Mouse (Mus musculus): ENCODE measurements at regions not wholly inside any gene's neighbourhood (a gene's known extent, or its start where the extent isn't known, plus 50 kb on each side); places are given as distances from the start of the nearest gene placed in this dataset.
"Not testable (repeated sequence)": the region's sequence is repeated elsewhere in the genome, so short reads cannot be mapped to it uniquely, and the experiment has no call there.

DNA sequence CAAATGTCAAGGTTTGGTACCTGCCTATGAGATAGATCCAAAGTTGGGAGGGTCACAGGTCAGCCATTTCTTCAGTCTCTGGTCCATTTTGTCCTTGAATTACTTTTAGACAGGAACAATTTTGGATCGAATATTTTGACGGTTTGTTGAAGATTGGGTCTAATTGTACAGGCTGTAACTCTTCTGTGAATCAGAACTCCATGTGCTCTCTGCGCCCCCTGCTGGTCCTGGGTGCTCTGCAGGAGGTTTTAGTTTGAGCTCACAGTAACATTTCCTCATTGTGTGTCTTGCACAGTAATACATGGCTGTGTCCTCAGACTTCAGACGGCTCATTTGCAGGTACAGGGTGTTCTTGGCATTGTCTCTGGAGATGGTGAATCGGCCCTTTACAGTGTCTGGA is 158.1 kb downstream of the Adam6a start:
- DNase-seq (ENCODE audit: low spot score): not testable (repeated sequence)

DNA sequence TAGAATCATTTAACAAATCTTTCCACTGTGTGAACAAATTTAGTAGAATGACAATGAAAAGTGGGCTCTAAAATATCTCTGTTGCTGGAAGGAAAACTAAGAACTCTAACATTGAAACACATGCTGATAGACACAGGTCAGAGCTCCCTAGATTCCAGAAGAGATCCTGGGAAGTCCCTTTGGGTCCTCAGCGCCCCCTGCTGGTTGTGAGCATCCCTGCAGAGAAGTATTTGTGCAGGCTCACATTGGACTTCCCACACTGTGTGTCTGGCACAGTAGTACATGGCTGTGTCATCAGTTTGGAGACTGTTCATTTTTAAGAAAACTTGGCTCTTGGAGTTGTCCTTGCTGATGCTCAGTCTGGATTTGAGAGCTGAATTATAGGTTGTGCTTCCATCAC is 172.7 kb downstream of the Adam6a start:
- not testable (repeated sequence) for DNase-seq (ENCODE audit: low spot score)

DNA sequence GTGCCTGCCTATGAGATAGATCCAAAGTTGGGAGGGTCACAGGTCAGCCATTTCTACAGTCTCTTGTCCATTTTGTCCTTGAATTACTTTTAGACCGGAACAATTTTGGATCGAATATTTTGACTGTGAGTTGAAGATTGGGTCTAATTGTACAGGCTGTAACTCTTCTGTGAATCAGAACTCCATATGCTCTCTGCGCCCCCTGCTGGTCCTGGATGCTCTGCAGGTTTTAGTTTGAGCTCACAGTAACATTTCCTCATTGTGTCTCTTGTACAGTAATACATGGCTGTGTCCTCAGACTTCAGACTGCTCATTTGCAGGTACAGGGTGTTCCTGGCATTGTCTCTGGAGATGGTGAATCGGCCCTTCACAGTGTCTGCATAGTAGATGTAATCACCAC is 192.1 kb downstream of the Adam6a start:
- DNase-seq (ENCODE audit: low spot score): no peak

DNA sequence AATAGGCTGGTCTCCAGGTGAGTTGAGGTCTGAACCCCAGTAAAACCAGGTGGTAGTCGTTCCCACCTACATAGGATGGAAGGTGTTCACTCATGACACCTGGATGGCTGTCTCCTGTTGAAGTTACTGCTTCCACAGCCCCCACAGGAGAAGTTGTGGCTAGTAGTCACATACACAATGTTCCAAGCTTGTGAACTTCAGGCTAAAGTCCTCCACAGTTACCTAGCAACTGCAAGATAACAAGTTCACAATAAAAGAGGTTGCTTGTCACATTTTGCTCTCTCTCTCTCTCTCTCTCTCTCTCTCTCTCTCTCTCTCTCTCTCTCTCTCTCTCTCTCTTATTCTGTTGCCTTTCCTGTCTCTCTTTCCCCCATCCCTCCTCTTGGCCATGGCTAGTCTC is 202.6 kb downstream of the Adam6a start:
- DNase-seq (ENCODE audit: low spot score): no peak

DNA sequence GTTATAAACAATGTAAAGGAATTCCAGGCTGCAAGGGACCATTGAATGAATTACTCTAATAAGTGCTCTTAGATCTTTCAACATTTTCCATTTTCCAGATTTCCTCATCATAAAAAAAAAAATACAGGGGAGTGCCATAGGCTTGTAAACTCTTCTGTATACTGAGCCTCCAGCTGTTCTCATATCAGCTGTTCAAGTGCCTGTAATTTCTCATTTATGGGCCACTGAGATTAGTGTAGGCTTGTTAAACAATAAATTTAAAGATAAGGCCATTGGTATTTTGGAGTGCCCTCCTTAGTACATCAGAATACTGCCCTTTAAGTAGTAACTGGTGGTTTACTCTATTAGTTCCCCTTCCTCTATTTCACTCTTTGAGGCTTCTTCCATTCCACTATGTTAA is 204.3 kb downstream of the Adam6a start:
- DNase-seq (ENCODE audit: low spot score): no peak

DNA sequence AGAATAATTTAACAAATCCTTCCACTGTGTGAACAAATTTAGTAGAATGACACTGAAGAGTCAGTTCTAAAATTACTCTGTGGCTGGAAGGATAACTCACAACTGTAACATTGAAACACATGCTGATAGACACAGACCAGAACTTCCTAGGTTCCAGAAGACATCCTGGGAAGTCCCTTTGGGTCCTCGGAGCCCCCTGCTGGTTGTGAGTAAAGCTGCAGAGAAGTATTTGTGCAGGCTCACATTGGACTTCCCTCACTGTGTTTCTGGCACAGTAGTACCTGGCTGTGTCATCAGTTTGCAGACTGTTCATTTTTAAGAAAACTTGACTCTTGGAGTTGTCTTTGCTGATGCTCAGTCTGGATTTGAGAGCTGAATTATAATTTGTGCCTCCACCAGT is 225.9 kb downstream of the Adam6a start:
- no peak for DNase-seq (ENCODE audit: low spot score)

DNA sequence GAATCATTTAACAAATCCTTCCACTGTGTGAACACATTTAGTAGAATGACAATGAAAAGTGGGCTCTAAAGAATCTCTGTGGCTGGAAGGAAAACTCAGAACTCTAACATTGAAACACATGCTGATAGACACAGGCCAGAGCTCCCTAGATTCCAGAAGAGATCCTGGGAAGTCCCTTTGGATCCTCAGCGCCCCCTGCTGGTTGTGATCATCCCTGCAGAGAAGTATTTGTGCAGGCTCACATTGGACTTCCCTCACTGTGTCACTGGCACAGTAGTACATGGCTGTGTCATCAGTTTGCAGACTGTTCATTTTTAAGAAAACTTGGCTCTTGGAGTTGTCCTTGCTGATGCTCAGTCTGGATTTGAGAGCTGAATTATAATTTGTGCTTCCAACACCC is 252.2 kb downstream of the Adam6a start:
- not testable (repeated sequence) for DNase-seq (ENCODE audit: low spot score)

DNA sequence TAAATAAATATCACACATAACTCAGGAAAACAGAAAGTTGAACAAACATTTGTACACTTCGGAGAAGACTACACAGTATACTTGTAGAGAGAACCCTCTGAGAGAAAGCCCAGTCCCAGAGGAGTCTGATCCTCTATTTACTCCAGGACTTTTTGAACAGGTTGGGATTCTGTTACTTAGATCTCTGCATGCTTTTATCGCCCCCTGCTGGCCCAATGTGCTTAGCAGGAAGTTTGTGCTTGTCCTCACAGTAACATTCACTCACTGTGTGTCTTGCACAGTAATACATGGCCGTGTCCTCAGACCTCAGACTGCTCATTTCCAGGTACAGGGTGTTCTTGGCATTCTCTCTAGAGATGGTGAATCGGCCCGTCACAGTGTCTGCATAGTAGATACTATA is 282.7 kb downstream of the Adam6a start:
- no peak for DNase-seq (ENCODE audit: low spot score)

DNA sequence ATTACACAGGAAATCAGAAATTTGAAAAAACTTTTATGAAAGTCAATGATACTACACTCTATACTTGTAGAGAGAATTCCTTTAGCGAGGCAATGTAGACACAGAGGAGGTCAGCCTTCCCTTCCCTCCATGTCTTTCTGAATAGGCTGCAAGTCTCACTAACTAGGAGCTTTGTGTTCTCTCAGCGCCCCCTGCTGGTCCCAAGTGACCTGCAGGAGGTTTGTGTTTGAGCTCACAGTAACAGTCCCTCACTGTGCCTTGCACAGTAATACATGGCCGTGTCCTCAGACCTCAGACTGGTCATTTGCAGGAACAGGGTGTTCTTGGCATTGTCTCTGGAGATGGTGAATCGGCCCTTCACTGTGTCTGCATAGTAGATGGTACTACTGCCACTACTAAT is 315.2 kb downstream of the Adam6a start:
- no peak for DNase-seq (ENCODE audit: low spot score)

DNA sequence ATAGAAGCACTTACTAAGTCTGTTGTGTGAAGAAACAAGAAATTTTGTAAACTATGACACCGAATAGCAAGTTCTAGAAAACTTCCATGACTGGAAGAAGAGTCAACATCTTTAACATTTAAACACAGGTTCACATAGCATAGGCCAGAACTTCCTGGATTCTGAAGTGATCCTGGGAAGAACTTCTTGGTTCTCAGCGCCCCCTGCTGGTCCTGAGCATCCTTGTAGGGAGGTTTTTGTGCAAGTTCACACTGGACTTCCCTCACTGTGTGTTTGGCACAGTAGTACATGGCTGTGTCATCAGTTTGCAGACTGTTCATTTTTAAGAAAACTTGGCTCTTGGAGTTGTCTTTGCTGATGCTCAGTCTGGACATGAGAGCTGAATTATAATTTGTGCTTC is 335.1 kb downstream of the Adam6a start:
- DNase-seq (ENCODE audit: low spot score): no peak

DNA sequence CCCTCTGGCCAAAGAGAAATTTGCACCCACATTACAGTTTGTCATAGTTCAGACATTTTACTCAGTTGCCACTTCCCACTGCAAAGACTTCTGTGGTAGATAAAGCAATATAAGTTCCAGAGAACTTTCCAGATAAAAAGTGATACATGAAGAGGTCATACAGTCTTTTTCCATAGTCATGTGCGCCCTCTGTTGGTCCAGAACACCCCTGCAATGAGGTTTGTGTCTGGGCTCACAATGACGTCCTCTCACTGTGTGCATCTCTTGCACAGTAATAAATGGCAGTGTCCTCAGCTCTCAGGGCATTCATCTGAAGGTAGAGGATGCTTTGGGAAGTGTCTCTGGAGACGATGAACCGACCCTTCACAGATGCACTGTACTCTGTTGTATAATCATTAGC is 352.4 kb downstream of the Adam6a start:
- no peak for DNase-seq (ENCODE audit: low spot score)

DNA sequence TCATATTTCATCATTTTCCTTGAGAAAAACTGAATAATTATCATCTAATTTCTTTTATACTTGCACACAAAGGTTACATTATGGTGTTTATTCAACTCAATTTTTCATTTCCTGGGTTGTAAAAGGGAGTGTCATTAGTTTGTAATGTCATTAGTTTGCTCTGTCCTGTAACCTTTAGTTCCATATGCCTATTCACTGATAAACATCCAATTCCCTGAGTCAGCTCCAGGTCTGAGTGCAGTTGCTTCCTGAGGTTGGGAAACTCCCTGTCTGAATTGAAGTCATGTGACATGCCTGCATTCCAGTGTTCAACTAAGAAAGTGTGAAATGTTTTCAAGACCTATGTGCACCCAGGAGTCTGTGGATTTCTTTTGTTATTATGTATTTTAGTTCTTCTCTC is 362.8 kb downstream of the Adam6a start:
- DNase-seq (ENCODE audit: low spot score): no peak

DNA sequence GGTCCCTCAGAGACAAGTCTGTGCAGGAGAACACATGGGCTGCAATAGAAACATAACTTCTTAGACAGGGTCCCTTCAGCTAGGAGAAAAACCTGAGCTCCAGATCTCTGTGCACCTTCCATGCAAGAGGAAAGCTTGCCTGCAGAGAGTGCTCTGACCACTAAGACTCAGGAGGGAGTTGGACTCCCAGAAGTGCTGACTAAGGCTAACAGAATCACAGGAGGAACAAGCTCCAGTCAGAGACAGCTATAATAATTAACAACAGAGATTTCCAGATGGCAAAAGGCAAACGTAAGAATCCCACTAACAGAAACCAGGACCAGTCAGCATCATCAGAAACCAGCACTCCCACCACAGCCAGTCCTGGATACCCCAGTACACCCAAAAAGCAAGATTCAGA is 364.0 kb downstream of the Adam6a start:
- no peak for DNase-seq (ENCODE audit: low spot score)

DNA sequence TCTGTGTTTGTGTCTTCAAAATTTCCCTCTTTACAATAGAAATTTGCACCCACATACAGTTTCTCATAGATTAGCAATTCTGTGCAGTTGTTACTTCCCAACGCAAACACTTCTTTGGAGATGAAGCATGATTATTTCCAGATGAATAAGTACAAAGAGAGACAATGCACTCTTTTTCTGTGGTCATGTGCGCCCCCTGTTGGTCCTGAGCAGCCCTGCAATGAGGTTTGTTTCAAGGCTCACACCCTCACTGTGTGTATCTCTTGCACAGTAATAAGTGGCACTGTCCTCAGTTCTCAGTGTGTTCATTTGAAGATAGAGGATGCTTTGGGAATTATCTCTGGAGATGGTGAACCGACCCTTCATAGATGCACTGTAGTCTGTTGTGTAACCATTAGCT is 368.1 kb downstream of the Adam6a start:
- no peak for DNase-seq (ENCODE audit: low spot score)

DNA sequence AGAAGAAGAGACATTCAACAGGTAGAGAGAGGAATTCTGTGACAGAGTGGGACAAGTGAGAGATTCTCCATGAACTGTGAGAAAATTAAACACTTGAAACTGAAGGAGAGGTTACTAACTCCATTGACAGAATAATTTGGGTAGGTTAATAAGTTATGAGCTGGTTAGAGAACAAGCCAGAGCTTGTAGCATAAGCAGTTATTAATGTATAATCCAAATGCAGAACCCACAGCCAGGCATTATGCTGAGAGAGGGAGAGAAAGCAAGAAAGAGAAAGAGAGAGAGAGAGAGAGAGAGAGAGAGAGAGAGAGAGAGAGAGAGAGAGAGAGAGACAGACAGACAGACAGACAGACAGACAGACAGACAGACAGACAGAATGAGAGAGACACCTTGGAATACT is 397.0 kb downstream of the Adam6a start:
- no peak for DNase-seq (ENCODE audit: low spot score)

DNA sequence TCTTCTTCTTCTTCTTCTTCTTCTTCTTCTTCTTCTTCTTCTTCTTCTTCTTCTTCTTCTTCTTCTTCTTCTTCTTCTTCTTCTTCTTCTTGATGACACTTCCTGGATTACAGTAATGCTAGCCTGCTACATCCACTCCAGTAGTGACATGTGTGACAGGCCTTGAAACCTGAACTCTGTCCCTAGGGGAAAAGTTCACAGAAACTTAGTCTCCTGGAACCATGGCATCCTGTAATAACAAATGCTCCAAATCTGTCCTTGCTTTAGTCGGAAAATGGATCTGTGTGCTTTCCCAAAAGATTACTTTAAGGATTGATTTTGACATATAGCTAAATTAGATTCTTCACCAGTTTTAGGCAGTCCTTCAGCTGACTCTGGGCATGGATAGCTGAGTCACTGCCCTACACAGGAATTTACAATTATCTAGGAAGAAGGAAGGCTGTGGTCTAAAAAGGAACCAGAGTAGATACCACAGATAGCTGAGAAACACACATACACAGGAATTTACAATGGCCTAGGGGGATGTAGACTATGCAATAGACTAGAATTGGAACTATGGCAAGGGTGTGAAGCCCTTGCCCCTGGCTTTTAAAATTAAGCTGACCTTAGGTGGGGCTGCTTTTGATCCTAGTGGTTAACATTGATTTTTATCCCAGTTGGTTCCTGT is 400.1 kb downstream of the Adam6a start:
- not testable (repeated sequence) for DNase-seq (ENCODE audit: low spot score)

DNA sequence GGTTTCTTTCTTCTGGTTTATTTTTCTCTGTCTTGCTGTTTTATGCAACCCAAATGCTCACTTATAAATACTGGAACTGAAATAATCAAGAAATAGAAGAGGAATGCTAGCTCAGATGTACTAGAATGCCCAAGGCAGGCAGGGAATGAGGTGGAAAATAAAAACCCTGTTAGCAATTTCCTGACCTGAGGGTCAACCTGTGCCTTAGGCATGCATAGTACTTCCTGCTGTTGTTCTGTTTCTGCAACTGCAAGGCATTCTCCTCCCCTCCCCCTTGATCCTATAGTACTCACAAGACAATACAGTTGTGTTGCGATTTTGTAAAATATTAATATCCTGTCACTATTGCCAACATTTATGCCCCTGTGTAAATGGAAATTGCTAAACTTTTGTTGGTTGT is 402.1 kb downstream of the Adam6a start:
- not testable (repeated sequence) for DNase-seq (ENCODE audit: low spot score)

DNA sequence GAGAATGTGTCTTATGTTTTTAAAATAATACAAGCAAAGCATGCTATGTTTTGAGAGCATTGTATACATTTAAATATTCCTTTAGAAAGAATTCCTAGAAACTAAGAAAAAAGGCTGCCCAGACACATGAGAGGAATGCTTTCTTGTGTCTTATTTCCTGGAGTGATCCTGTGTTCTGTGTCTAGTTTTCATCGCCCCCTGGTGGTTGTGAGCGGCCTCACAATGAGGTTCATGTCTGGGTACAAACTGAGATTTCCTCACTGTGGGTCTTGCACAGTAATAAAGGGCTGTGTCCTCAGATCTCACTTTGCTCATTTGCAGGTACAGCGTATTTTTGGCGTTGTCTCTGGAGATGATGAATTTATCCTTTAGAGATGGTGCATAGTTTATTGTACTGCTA is 404.3 kb downstream of the Adam6a start:
- not testable (repeated sequence) for DNase-seq (ENCODE audit: low spot score)

DNA sequence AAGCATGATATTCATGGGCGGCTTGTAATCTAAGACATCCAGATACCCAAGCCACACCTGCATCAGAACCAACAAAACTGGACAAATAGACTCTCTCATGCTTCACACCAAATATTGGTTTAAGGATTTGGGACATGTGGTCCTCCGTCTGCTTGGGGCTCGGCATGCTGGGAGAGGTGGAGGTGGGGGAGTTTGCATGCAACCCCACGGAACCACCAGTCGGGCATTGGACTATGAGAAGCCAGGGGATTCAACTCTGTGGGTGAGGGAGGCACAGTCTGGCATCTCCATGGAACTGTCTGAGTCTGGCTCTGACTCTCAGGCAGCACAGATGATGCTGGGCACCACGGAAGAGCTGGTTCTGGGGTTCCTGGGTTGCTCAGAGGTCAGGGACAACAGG is 430.6 kb downstream of the Adam6a start:
- DNase-seq (ENCODE audit: low spot score): no peak

DNA sequence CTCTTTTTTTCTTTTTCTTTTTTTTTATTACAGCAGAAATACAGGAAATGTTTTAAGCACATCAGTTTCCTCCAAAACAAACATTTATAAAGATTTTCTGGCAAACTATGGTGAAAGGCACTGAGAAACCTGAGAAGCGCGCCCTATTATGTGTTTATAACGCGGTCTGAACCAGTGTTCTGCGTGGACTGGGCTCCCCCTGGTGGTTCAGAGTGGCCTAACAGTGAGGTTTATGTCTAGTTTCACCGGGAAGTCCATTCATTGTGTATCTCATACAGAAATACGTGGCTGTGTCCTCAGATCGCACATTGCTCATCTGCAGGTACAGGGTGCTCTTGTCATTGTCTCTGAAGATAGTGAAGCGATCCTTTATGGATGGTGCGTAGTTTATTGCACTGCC is 437.9 kb downstream of the Adam6a start:
- peak; percentile 52 for DNase-seq (ENCODE audit: low spot score)

DNA sequence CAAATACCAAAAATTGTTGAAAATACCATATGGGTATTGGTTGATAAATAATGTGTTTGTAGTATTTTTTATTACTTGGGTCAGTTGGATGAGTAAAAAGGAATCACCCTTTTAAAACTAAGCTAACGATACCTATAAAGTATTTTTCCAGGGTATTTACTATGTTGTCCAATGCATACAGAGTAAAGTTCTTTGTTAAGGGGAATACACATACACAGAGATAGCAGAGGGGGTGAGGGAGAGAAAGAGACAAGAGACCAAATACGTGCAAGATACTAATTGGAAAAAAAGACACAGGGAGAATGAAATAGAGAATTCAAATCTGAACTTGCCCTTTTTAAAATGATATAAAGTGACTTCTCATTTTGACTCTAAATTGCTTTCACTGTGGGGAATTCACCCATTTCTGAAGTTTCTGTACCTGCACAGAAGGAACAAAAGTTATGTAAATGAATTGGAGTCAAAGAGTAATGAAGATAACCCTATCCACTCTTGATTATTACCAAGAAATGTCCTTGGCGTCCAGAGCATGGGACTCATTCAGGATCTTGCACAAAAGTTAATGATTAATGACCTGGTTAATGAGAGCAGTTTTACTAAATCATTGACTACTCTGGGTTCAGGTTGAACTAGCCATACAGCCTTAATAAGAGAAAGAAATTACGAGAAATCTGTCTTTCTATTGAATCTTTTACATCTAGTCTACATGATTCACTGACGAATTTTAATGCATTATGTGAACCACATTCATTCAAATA is 443.7 kb downstream of the Adam6a start:
- no peak for DNase-seq (ENCODE audit: low spot score)

DNA sequence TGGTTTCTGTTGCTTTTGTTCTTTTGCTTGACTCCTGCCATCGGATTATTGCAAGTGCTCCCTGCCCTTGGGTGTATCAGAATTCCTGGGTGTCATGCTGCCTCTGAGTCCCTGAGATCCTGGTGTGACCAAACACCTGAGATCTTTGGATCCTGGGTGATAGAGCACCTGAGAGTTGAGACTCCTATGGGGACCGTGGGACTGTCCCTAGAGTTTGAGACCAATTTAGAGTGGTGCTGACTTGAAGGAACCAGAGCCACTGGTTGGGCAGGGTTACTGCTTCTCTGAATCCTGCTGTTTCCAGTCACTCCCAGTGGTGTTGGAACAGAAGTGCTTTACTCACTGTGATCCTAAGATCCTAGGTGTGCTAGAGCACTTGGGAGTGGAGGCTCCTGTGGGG is 448.7 kb downstream of the Adam6a start:
- DNase-seq (ENCODE audit: low spot score): no peak

DNA sequence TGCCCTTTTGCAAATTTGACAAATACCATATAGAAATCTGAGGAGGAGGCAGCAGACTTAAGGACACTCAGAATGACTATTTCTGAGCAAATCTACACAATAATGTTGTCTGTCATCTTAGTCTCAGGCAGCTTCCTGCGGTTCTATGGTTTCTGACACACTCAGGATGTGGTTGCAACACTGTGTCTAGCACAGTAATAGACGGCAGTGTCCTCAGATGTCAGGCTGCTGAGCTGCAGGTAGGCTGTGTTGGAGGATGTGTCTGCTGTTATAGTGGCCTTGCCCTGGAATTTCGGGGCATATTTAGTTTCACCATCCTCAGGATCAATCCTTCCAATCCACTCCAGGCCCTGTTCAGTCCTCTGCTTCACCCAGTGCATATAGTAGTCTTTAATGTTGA is 450.6 kb downstream of the Adam6a start:
- not testable (repeated sequence) for DNase-seq (ENCODE audit: low spot score)

DNA sequence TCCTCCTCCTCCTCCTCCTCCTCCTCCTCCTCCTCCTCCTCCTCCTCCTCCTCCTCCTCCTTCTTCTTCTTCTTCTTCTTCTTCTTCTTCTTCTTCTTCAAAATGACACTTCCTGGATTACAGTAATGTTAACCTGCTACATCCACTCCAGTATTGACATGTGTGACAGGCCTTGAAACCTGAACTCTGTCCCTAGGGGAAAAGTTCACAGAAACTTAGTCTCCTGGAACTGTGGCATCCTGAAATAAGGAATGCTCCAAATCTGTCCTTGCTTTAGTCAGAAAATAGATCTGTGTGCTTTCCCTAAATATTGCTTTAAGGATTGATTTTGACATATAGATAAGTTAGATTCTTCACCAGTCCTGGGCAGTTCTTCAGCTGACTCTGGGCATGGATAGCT is 464.8 kb downstream of the Adam6a start:
- not testable (repeated sequence) for DNase-seq (ENCODE audit: low spot score)

Measured in ovary, postnatal 10 days (tissue).